Mouse (Mus musculus): ENCODE results near the gene Ak9. TPM values are rescaled to one million over a fixed set of nuclear protein-coding genes. Genes with fewer than 3 reads are reported as not detected.

Ak9 gene
- total RNA-seq, 2 experiments from 2014 or later: not detected

GRCm38 (mm10) chr10:41477278-41478181 is 173.8 kb downstream of the Ak9 start:
- no peak for ATAC-seq (replicated peaks; ENCODE audit: low FRiP score, poor library complexity, severe bottlenecking)

- ATAC-seq (replicated peaks; ENCODE audit: low FRiP score, poor library complexity, severe bottlenecking): no peak
These were observed 176.2 kb downstream of the Ak9 start for GRCm38 (mm10) chr10:41479961-41480360.

DNA sequence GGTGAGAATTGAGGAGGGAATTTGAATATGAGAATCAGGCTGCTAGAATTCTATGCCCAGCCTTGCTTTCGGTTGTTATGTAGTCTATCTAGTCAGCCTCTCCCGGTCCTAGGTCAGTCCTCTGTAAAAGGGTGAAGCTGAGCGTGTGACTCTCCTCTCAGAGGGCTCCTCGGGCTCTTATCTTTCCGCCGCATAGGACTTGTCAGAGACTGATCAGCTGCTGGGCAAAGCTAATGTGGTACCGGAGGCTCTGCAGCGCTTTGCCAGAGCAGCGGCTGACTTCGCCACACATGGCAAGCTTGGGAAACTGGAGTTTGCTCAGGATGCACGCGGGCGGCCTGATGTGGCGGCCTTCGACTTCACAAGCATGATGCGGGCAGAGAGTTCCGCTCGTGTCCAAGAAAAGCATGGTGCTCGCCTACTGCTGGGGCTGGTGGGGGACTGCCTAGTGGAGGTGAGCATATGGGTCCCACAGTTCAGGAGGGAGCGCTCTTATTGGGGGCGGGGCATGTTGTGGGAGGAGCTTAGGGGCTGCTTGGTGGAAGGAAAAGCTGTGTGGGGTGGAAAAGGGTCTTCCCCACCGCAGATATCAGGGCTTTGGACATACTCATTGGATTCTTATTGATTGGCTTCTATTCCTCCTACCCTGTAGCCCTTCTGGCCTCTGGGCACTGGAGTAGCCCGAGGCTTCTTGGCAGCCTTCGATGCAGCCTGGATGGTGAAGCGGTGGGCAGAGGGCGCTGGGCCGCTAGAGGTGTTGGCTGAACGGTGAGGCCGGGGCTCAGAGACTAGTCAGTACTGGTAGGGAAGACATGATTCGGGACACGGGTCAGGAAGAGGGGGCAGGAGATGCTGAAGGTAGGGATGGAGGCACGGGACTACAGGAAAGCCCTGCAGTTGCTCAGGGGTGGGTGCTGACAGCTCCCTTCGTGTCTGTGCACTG is 177.4 kb downstream of the Ak9 start:
- ATAC-seq (replicated peaks; ENCODE audit: low FRiP score, poor library complexity, severe bottlenecking): no peak

- ATAC-seq (replicated peaks; ENCODE audit: low FRiP score, poor library complexity, severe bottlenecking): no peak
These were observed 178.7 kb downstream of the Ak9 start for GRCm38 (mm10) chr10:41482446-41482845.

Other genes with a start within 250 kb of the Ak9 start
- not detected in 2 replicates for gene Gpr6, start 231.7 kb upstream of the Ak9 start, total RNA-seq (2015; ENCODE audit: low replicate concordance)
- not detected in 2 replicates for gene Gpr6, start 231.7 kb upstream of the Ak9 start, total RNA-seq (2017; ENCODE audit: low replicate concordance)
- 14.1 and 18.0 TPM in 2 replicates for gene Fig4, start 720 bp upstream of the Ak9 start, total RNA-seq (2015; ENCODE audit: low replicate concordance)
- gene Fig4, start 720 bp upstream of the Ak9 start, total RNA-seq (2017; ENCODE audit: low replicate concordance): 13.7 and 15.4 TPM in 2 replicates
- gene Zbtb24, start 146.4 kb downstream of the Ak9 start, total RNA-seq (2015; ENCODE audit: low replicate concordance): 5.9 and 10.8 TPM in 2 replicates
- 10.8 and 15.2 TPM in 2 replicates for gene Zbtb24, start 146.4 kb downstream of the Ak9 start, total RNA-seq (2017; ENCODE audit: low replicate concordance)
- gene Mical1, start 172.3 kb downstream of the Ak9 start, total RNA-seq (2015; ENCODE audit: low replicate concordance): 10.1 and 19.7 TPM in 2 replicates
- 0.76 and 11.4 TPM in 2 replicates for gene Mical1, start 172.3 kb downstream of the Ak9 start, total RNA-seq (2017; ENCODE audit: low replicate concordance)
- gene Smpd2, start 186.4 kb downstream of the Ak9 start, total RNA-seq (2015; ENCODE audit: low replicate concordance): 0.84 and 4.7 TPM in 2 replicates
- 2.3 TPM in 1 of 2 replicates, not detected in the other for gene Smpd2, start 186.4 kb downstream of the Ak9 start, total RNA-seq (2017; ENCODE audit: low replicate concordance)
- not detected in 2 replicates for gene Ppil6, start 186.5 kb downstream of the Ak9 start, total RNA-seq (2015; ENCODE audit: low replicate concordance)
- gene Ppil6, start 186.5 kb downstream of the Ak9 start, total RNA-seq (2017; ENCODE audit: low replicate concordance): not detected in 2 replicates
- gene Cd164, start 215.4 kb downstream of the Ak9 start, total RNA-seq (2015; ENCODE audit: low replicate concordance): 62.7 and 87.6 TPM in 2 replicates
- gene Cd164, start 215.4 kb downstream of the Ak9 start, total RNA-seq (2017; ENCODE audit: low replicate concordance): 46.8 and 52.3 TPM in 2 replicates